Mouse (Mus musculus) liver, adult 2 months (tissue): ENCODE measurements at regions not wholly inside any gene's neighbourhood (a gene's known extent, or its start where the extent isn't known, plus 50 kb on each side); places are given as distances from the start of the nearest gene placed in this dataset.

Source experiments
- CTCF ChIP-seq: fragments of 200-500 bp; IDR thresholded peaks from 2 replicates; pipeline ENCODE4 v1.5.1; 2011; ENCODE audit warnings: low read depth, low read length, control low read depth
- POLR2A ChIP-seq: fragments of 200-500 bp; IDR thresholded peaks from 2 replicates; pipeline ENCODE4 v1.6.1; 2011; ENCODE audit warnings: low read length, control low read depth; ENCODE audit not compliant: insufficient read depth; ENCODE audit errors: extremely low read depth

- TF ChIP-seq CTCF (no peak), POLR2A (no peak)
Measured at GRCm38 (mm10) chr10:56841486-56841885, 464.4 kb downstream of the Gja1 start.
